Mouse (Mus musculus) thymus, adult 2 months (tissue): ENCODE results near the gene Canx.

Experiments used
- CTCF ChIP-seq: fragments of 200-500 bp; IDR thresholded peaks from 2 replicates; pipeline ENCODE4 v1.5.1; 2012; ENCODE audit warnings: mild to moderate bottlenecking, control low read depth, low read length, moderate library complexity, borderline replicate concordance; ENCODE audit not compliant: control insufficient read depth, poor library complexity, insufficient read depth; ENCODE audit errors: extremely low read depth
- POLR2A ChIP-seq: fragments of 200-500 bp; IDR thresholded peaks from 2 replicates; pipeline ENCODE4 v1.6.1; 2012; ENCODE audit warnings: mild to moderate bottlenecking, low read length, control low read depth, moderate library complexity; ENCODE audit not compliant: control insufficient read depth, poor library complexity, insufficient read depth; ENCODE audit errors: extremely low read depth

DNA sequence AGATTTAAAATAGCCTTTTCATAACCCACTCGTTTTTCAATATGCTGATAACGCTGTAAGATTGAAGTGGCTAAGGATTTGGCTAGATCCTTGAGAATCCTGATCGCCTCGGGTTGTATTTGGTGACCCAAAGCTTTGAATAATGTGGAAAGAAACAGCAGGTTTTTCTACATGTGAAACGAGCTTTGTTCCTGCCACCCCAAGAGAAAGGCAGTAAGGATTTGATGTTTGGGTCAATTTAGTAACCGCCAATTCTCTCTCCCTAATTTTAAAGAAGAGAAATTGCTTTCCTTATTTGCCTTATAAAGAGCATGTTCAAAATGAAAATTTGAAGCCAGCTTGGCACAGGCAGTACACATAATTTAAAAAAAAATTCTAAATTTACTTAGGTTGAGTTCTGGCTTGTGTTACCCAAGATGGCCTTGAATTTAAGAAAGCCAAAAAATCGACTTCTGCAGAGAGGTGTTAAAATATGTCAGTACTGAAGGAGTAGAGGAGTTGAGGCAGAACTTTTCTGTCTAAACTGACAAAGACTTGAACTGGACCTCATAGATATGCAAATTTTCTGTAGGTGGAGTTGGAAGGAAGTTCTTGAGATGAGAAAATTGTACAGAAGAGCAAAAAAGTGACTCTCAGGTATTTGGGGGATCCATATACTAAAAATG is 961 bp upstream of the Canx start:
- TF ChIP-seq CTCF: no peak
- no peak for TF ChIP-seq POLR2A
